9 mouse cellular contexts compared by ENCODE assay signal in the genomic region with DNA sequence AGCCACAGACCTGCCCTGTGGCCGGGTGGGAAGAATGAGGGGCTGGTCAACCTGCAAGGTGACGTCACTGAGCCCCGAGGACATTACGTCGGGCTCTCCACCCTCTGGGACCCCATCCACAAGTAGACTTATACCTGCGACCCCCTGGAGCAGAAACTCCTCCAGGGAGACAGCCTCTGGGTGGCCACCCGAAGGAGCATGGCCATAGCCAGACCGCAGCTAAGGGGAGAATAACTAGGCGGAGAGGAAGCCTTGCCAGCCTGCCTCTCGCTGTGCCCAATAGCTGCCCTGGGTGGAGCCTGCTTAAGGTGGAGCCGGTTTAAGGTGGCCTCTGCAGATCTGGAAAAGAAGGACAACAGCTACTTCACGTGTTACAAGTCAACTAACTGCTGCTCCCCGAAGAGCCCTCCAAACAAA. TPM values are rescaled to one million over a fixed set of nuclear protein-coding genes. Genes with fewer than 3 reads are reported as not detected.
DNase-seq lines count a peak whose midpoint lies in the region; ATAC-seq and TF ChIP-seq lines count a peak whose summit lies in the region.
"Had no signal": no experiment of that assay in that cellular context is flagged by ENCODE, and none has a peak within 500 bp of the region (broad histone marks: within the 10 kb centered on the region; RNA-seq: fewer than 3 reads in every experiment).

Gene Ldhd (minus strand): TSS at position 270 of the 417 bp plus-strand sequence.

- TF ChIP-seq CTCF in gastrocnemius, adult 2 months (IDR thresholded peaks at IDR 0.05) = no peak

- intact Hi-C loops in gastrocnemius, adult 2 months (cut with DNase I) = no loop called here

- H3K27me3 ChIP-seq in hindbrain, embryonic 14.5 days (ENCODE audit: control insufficient read depth, insufficient read depth, low read length) = no peaks in the 10 kb centered on the region
- H3K27me3 ChIP-seq in limb, embryonic 13.5 days = no peaks in the 10 kb centered on the region
- H3K27me3 ChIP-seq in midbrain, embryonic 16.5 days (ENCODE audit: control insufficient read depth, insufficient read depth, low read depth, low read length) = no peaks in the 10 kb centered on the region

- peak within 1 kb of the TSS; percentile 96 for H3K27ac ChIP-seq in gastrocnemius, adult 2 months
- H3K27ac ChIP-seq in hindbrain, embryonic 14.5 days = no peak within 1 kb of the TSS
- H3K27ac ChIP-seq in limb, embryonic 13.5 days = no peak within 1 kb of the TSS
- no peak within 1 kb of the TSS for H3K27ac ChIP-seq in midbrain, embryonic 16.5 days (ENCODE audit: low read length)

- H3K4me2 ChIP-seq in hindbrain, embryonic 14.5 days (replicated peaks) = peak within 1 kb of the TSS; percentile 43
- peak within 1 kb of the TSS; percentile 61 for H3K4me2 ChIP-seq in limb, embryonic 13.5 days (replicated peaks)
- H3K4me2 ChIP-seq in midbrain, embryonic 16.5 days (ENCODE audit: low read length) = peak within 1 kb of the TSS; percentile 52

- H3K9ac ChIP-seq in hindbrain, embryonic 14.5 days = peak within 1 kb of the TSS; percentile 44; the same call in 1 of the 2 replicates
- H3K9ac ChIP-seq in limb, embryonic 13.5 days = peak within 1 kb of the TSS; percentile 55
- peak within 1 kb of the TSS; percentile 45 for H3K9ac ChIP-seq in midbrain, embryonic 16.5 days (ENCODE audit: low read depth, low read length)

- DNase-seq in right cerebral cortex, adult 2 months (ENCODE audit: low spot score in 2 of 2) = peak; percentile 39 to 55
- no peak for DNase-seq in right cerebral cortex, postnatal 36 days (ENCODE audit: low spot score in 2 of 2)
- peak; percentile 75 for DNase-seq in cerebellum, adult 8-10 months
- peak; percentile 86 for DNase-seq in gastrocnemius, adult 2 months
- DNase-seq in hindbrain, embryonic 14.5 days (ENCODE audit: low spot score) = no peak
- DNase-seq in c-Kit-positive CD71-positive TER-119-positive erythroid progenitor cells, embryonic 14.5 days (ENCODE audit: low spot score) = no peak

- peak within 1 kb of the TSS; percentile 75 for H3K4me3 ChIP-seq in gastrocnemius, adult 2 months
- H3K4me3 ChIP-seq in hindbrain, embryonic 14.5 days (replicated peaks; ENCODE audit: low read length) = peak within 1 kb of the TSS; percentile 25; the same call in 1 of the 2 replicates
- peak within 1 kb of the TSS; percentile 39 for H3K4me3 ChIP-seq in limb, embryonic 13.5 days
- H3K4me3 ChIP-seq in midbrain, embryonic 16.5 days (ENCODE audit: low read depth, low read length) = peak within 1 kb of the TSS; percentile 31
- H3K4me3 ChIP-seq: megakaryocyte, embryonic 14.5 days had no signal

- H3K9me3 ChIP-seq in hindbrain, embryonic 14.5 days (ENCODE audit: control insufficient read depth, low read length) = no peaks in the 10 kb centered on the region
- H3K9me3 ChIP-seq in limb, embryonic 13.5 days = 0 out of 2 replicates have a peak, but pooled peaks cover 8% of the 10 kb centered on the region
- no peaks in the 10 kb centered on the region for H3K9me3 ChIP-seq in midbrain, embryonic 16.5 days (replicated peaks; ENCODE audit: control insufficient read depth, low read length, poor library complexity, severe bottlenecking)

- no peak for ATAC-seq in hindbrain, embryonic 14.5 days (ENCODE audit: low FRiP score)
- no peak for ATAC-seq in limb, embryonic 13.5 days (ENCODE audit: low FRiP score, low read depth)
- peak; percentile 24; the same call in 1 of the 2 replicates for ATAC-seq in midbrain, embryonic 16.5 days

- H3K36me3 ChIP-seq in hindbrain, embryonic 14.5 days (replicated peaks; ENCODE audit: control insufficient read depth, insufficient read depth) = 0 out of 2 replicates have a peak, but pooled peaks cover 6% of the 10 kb centered on the region
- peaks cover 22% of the 10 kb centered on the region for H3K36me3 ChIP-seq in limb, embryonic 13.5 days
- H3K36me3 ChIP-seq in midbrain, embryonic 16.5 days (ENCODE audit: control insufficient read depth, insufficient read depth, low read length) = no peaks in the 10 kb centered on the region

- WGBS in hindbrain, embryonic 14.5 days = 31% methylated on average over 13 of the region's 13 CpGs
- 30% methylated on average over 13 of the region's 13 CpGs for WGBS in limb, embryonic 13.5 days
- WGBS in midbrain, embryonic 16.5 days = 28% methylated on average over 13 of the region's 13 CpGs

- H3K4me1 ChIP-seq in hindbrain, embryonic 14.5 days (replicated peaks; ENCODE audit: control insufficient read depth, insufficient read depth, low read length) = 0 out of 2 replicates have a peak, but pooled peaks cover 4% of the 10 kb centered on the region
- H3K4me1 ChIP-seq in limb, embryonic 13.5 days = peaks cover 11% of the 10 kb centered on the region; the same call in 1 of the 2 replicates
- no peaks in the 10 kb centered on the region for H3K4me1 ChIP-seq in midbrain, embryonic 16.5 days (ENCODE audit: control insufficient read depth, insufficient read depth, low read length)

RNA-seq across cellular contexts. Expression of gene Ldhd, which starts in this region (rescaled TPM):
- 10 to 100 TPM; 29.2 to 35.8 TPM for total RNA-seq in gastrocnemius, adult 2 months (2021)
- 0.56 and 0.60 TPM in 2 replicates for polyA plus RNA-seq in hindbrain, embryonic 14.5 days (2014; fragmentation: Nextera tagmentation; extraction: Ambion mirVana)
- polyA plus RNA-seq in limb, embryonic 13.5 days (2015; fragmentation: Nextera tagmentation; extraction: Ambion mirVana) = 0.22 and 0.41 TPM in 2 replicates
- 0.93 and 1.3 TPM in 2 replicates for polyA plus RNA-seq in midbrain, embryonic 16.5 days (2015; fragmentation: Nextera tagmentation; extraction: Ambion mirVana)

Comparison
In these comparisons a context has a peak if more than half of its experiments do, and no peak if none do; other contexts are left out.
1. DNase-seq: peak in right cerebral cortex, adult 2 months (2 of 2), cerebellum, adult 8-10 months (single experiment) and gastrocnemius, adult 2 months (single experiment); none in right cerebral cortex, postnatal 36 days (0 of 2), hindbrain, embryonic 14.5 days (single experiment) and c-Kit-positive CD71-positive TER-119-positive erythroid progenitor cells, embryonic 14.5 days (single experiment).
2. H3K4me3 ChIP-seq: peak in every context shown above with its lines; median percentile 75 in gastrocnemius, adult 2 months; 39 in limb, embryonic 13.5 days; 31 in midbrain, embryonic 16.5 days; 25 in hindbrain, embryonic 14.5 days.
3. Peak in every context shown above with its lines, with median percentiles within 50 percentile points of each other: H3K4me2 ChIP-seq and H3K9ac ChIP-seq.